Mouse (Mus musculus) small intestine, adult 10 weeks (tissue): ENCODE measurements around the gene Dcakd. TPM values are rescaled to one million over a fixed set of nuclear protein-coding genes. Genes with fewer than 3 reads are reported as not detected.

Experiments used
- polyA plus RNA-seq: library from polyadenylated mRNA; stranded (reverse); fragments of 350-450 nt; fragmentation: Illumina TruSeq; extraction: RNeasy Lipid Tissue Mini Kit (QIAGEN cat#74804); gene quantifications from one replicate; pipeline ENCODE4 v1.2.3, GENCODE M21; 2014; ENCODE audit warnings: low replicate concordance

Gene Dcakd
- polyA plus RNA-seq: 3.3 TPM

DNA sequence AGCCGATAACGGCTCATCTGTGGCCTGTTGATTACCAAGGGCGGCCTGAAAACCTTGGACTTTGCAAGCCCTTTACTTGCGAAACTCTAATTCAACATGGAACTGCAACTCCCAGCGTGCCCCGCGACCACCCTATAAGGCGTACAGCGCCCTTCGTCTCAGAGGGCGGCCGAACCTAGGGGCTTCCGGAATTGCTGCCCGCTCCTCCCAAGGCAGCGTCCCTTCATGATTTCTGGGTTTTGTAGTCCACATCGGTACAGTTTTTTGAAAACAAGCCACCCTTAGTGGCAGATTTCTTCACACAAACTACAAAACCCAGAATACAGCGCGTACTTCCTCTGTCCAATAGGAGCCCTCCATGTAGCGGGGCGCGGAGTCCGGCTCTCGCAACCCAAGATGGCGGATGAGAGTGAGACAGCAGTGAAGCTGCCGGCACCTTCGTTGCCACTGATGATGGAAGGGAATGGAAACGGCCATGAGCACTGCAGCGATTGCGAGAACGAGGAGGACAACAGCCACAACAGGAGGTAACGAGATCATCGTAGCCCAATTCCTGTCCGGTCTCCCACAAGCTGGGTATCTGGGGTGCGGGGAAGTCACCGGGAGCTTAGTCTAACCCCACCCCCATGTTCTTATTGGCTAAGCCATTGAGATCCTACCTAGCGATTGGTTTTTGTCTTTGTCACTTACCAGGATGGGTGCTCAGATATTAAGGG, at the start of gene Dcakd, which contains the start of gene Nmt1:
TSS of gene Dcakd (minus strand) at position 158 of the 716 bp plus-strand sequence.
TSS of gene Nmt1 (plus strand) at position 15 of the 716 bp plus-strand sequence.

DNA sequence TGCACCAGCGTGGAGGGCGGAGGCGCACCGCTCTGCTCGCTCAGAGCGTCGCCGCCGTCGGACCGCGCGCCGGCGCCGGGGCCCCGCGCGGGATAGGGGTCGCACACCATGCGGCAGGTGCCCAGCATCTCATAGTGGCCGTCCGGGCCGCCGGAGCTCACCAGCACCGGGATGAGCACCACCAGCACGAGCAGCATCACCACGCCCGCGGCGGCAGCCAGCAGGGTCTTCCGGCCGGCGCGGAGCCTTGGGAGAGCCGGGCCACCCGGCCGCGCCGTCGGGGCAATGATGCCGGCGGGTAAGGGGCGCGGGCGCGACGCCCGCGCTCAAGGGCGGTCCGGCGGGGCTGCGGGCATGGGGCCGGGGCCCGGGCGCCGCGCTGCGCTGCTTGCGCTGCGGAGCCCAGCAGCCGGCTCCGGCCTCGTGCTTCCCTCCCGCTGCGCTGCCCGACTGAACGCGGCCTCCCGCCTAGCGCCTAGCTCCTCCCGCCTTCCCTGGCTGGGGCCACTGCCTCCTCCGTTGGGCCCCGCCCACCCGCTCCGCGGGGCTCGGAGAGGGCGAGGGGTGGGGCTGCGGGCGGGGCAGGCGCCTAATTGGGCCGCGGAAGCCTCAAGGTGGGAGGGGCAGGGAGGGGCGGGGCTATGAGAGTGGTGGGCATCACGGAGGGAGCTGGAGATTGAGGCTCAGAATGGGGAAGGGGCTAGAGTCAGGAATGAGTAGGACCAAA, 81.7 kb downstream of the Dcakd start, which contains the start of gene C1ql1:
TSS of gene C1ql1 (minus strand) at position 424 of the 727 bp plus-strand sequence.

Other genes starting within 250 kb of the Dcakd start
- gene Gjc1, start 208.6 kb downstream of the Dcakd start, polyA plus RNA-seq: 6.4 TPM
- gene Higd1b, start 192.5 kb downstream of the Dcakd start, polyA plus RNA-seq: not detected
- gene Eftud2, start 147.3 kb downstream of the Dcakd start, polyA plus RNA-seq: 19.1 TPM
- not detected for gene Ccdc103, start 147.1 kb downstream of the Dcakd start, polyA plus RNA-seq
- gene Fam187a, start 143.2 kb downstream of the Dcakd start, polyA plus RNA-seq: not detected
- not detected for gene Gfap, start 127.4 kb downstream of the Dcakd start, polyA plus RNA-seq
- 0.67 TPM for gene Kif18b, start 103.2 kb downstream of the Dcakd start, polyA plus RNA-seq
- not detected for gene C1ql1, start 81.6 kb downstream of the Dcakd start, polyA plus RNA-seq
- gene Nmt1, start 143 bp downstream of the Dcakd start, polyA plus RNA-seq: 7.2 TPM
- gene Plcd3, start 73.3 kb upstream of the Dcakd start, polyA plus RNA-seq: not detected
- 7.1 TPM for gene Acbd4, start 73.3 kb upstream of the Dcakd start, polyA plus RNA-seq
- gene Hexim1, start 87.9 kb upstream of the Dcakd start, polyA plus RNA-seq: 34.2 TPM
- gene Hexim2, start 104.1 kb upstream of the Dcakd start, polyA plus RNA-seq: 0.82 TPM
- gene Fmnl1, start 142.8 kb upstream of the Dcakd start, polyA plus RNA-seq: not detected
- not detected for gene 1700023F06Rik, start 180.2 kb upstream of the Dcakd start, polyA plus RNA-seq
- gene Spata32, start 190.1 kb upstream of the Dcakd start, polyA plus RNA-seq: not detected
- not detected for gene Map3k14, start 239.1 kb upstream of the Dcakd start, polyA plus RNA-seq